Mouse (Mus musculus): ENCODE results near the gene Tmem62. TPM values are rescaled to one million over a fixed set of nuclear protein-coding genes. Genes with fewer than 3 reads are reported as not detected.

The Tmem62 gene
- 6.1 and 6.5 TPM in 2 replicates for polyA plus RNA-seq (2014; fragmentation: Nextera tagmentation; extraction: Ambion mirVana)

DNA sequence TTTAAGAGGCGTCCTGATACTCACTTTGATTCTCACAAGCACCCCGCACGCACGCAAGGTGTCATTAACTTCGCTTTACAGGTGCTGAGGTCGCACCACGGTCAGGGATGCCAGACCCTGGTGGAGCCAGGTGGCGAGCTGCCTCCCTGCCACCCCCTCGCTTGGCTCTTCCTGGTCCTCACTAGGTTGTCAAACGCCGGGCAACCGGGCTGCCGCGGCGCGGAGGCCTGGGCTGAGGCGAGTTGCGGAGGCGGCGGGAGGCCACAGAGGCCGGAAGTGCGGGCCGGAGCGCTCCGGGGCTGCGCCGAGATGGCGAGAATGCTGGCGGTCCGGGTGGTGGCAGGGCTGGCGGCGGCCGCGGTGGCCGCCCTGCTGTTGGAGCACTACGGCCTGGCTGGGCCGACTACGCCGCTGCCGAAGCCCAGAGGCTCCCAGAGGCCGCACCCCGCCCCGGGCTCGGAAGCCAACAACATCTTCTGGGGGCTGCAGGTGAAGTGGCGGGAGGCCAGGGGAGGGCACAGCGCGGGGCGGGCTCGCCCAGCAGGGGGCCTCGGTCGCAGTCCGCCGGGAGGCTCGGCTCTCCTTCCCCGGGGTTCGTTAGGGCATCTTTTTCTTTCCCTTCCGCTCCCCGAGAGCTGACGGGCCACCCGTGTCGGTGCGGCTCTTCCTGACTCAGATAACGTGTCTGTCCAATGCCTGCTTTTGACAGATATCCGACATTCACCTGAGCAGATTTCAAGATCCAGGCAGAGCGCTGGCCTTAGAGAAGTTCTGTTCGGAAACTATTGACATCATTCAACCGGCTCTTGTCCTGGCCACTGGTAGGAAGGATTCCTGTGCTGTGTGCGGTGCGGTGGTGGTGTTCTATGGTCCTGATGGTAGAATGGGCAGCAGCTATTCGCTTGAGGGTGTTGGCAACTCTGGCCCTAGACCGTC is at the start of gene Tmem62:
Gene Tmem62, plus strand, starts transcription at position 28 of the 936 bp plus-strand sequence.
- H3K4me3 ChIP-seq (ENCODE audit: low read length): peak within 1 kb of the TSS; percentile 80
- WGBS: under 1% methylated on average over 56 of the region's 71 CpGs

GRCm38 (mm10) chr2:120933038-120933437 is 43.8 kb upstream of the Tmem62 start:
- H3K4me1 ChIP-seq (ENCODE audit: control insufficient read depth, insufficient read depth, low read length): no peaks in the 10 kb centered on the region
- H3K27ac ChIP-seq (ENCODE audit: low read depth, low read length): no peak overlapping the region
- no peak overlapping the region for H3K4me2 ChIP-seq (replicated peaks; ENCODE audit: low read depth, low read length)
- H3K27me3 ChIP-seq (ENCODE audit: control insufficient read depth, insufficient read depth, low read length): no peaks in the 10 kb centered on the region
- peaks cover 58% of the 10 kb centered on the region for H3K36me3 ChIP-seq (ENCODE audit: control insufficient read depth, insufficient read depth, low read length)
- H3K4me3 ChIP-seq (ENCODE audit: low read length): no peak overlapping the region
- no peaks in the 10 kb centered on the region for H3K9me3 ChIP-seq (ENCODE audit: control insufficient read depth, low read length)
- 97% methylated on average over 3 of the region's 3 CpGs for WGBS
- no peak for ATAC-seq (ENCODE audit: low FRiP score, low TSS enrichment)
- no peak overlapping the region for H3K9ac ChIP-seq (ENCODE audit: low read depth, low read length)

More for the DNA sequence above, at the start of gene Tmem62:
- Histone ChIP-seq H3K4me2 (replicated peaks; ENCODE audit: low read depth, low read length) (peak within 1 kb of the TSS; percentile 97), H3K4me1 (ENCODE audit: control insufficient read depth, insufficient read depth, low read length) (no peaks in the 10 kb centered on the region), H3K9ac (ENCODE audit: low read depth, low read length) (peak within 1 kb of the TSS; percentile 79), H3K27me3 (ENCODE audit: control insufficient read depth, insufficient read depth, low read length) (no peaks in the 10 kb centered on the region), H3K27ac (ENCODE audit: low read depth, low read length) (peak within 1 kb of the TSS; percentile 59; the same call in 1 of the 2 replicates), H3K9me3 (ENCODE audit: control insufficient read depth, low read length) (no peaks in the 10 kb centered on the region), H3K36me3 (ENCODE audit: control insufficient read depth, insufficient read depth, low read length) (no peaks in the 10 kb centered on the region)
- peak; percentile 82 for ATAC-seq (ENCODE audit: low FRiP score, low TSS enrichment)

DNA sequence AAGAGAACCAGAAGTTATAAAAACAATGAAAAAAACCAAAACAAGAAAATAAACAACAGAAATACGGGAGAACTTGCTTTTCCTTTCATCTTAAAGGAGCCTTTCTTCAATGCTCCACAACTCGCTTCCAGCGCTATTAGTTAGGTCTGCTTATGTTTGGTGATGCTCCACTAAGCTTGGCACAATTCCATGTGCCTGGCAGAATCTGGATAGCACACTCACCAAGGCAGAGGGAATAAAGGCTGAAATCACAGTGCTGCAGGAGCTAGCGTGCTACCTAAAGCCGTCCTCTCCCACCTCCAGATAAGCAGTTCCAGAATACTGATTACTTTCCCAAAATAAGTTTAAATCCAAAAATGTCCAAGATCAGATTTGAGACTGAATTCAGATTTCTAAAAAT is 25.6 kb upstream of the Tmem62 start:
- WGBS: 89% methylated on average over 5 of the region's 5 CpGs
- H3K36me3 ChIP-seq (ENCODE audit: control insufficient read depth, insufficient read depth, low read length): peaks cover 52% of the 10 kb centered on the region

GRCm38 (mm10) chr2:120952176-120952938 is 24.5 kb upstream of the Tmem62 start:
- no peaks in the 10 kb centered on the region for H3K4me1 ChIP-seq (ENCODE audit: control insufficient read depth, insufficient read depth, low read length)
- H3K27me3 ChIP-seq (ENCODE audit: control insufficient read depth, insufficient read depth, low read length): no peaks in the 10 kb centered on the region
- H3K9ac ChIP-seq (ENCODE audit: low read depth, low read length): no peak overlapping the region
- H3K36me3 ChIP-seq (ENCODE audit: control insufficient read depth, insufficient read depth, low read length): peaks cover 42% of the 10 kb centered on the region
- no peaks in the 10 kb centered on the region for H3K9me3 ChIP-seq (ENCODE audit: control insufficient read depth, low read length)
- H3K4me2 ChIP-seq (replicated peaks; ENCODE audit: low read depth, low read length): no peak overlapping the region
- WGBS: 67% methylated on average over 2 of the region's 2 CpGs
- H3K27ac ChIP-seq (ENCODE audit: low read depth, low read length): no peak overlapping the region
- no peak overlapping the region for H3K4me3 ChIP-seq (ENCODE audit: low read length)
- ATAC-seq (ENCODE audit: low FRiP score, low TSS enrichment): no peak

More for the DNA sequence above, 25.6 kb upstream of the Tmem62 start:
- ATAC-seq (ENCODE audit: low FRiP score, low TSS enrichment): no peak
- H3K9ac ChIP-seq (ENCODE audit: low read depth, low read length): no peak overlapping the region
- no peaks in the 10 kb centered on the region for H3K4me1 ChIP-seq (ENCODE audit: control insufficient read depth, insufficient read depth, low read length)
- H3K27ac ChIP-seq (ENCODE audit: low read depth, low read length): no peak overlapping the region
- H3K4me2 ChIP-seq (replicated peaks; ENCODE audit: low read depth, low read length): no peak overlapping the region
- no peak overlapping the region for H3K4me3 ChIP-seq (ENCODE audit: low read length)
- no peaks in the 10 kb centered on the region for H3K9me3 ChIP-seq (ENCODE audit: control insufficient read depth, low read length)
- H3K27me3 ChIP-seq (ENCODE audit: control insufficient read depth, insufficient read depth, low read length): no peaks in the 10 kb centered on the region

DNA sequence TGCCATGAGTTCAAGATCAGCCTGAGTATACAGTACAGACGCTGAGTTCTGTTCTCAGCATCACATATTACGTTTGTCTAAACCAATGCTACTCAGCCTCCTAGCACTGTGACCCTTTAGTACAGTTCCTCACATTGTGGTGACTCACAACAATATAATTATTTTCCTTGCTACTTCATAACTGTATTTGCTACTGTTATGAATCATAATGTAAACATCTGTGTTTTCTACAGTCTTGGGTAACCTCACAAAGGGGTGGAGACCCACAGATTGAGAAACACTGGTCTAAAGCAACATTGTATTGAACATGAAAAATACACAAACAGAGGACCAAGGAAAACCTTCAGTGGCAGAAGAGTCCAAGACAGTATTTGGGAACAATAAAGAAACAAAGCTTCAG is 17.5 kb upstream of the Tmem62 start:
- Histone ChIP-seq H3K4me3 (ENCODE audit: low read length) (no peak overlapping the region), H3K36me3 (ENCODE audit: control insufficient read depth, insufficient read depth, low read length) (peaks cover 29% of the 10 kb centered on the region; the same call in 1 of the 2 replicates), H3K27me3 (ENCODE audit: control insufficient read depth, insufficient read depth, low read length) (no peaks in the 10 kb centered on the region), H3K27ac (ENCODE audit: low read depth, low read length) (no peak overlapping the region), H3K9ac (ENCODE audit: low read depth, low read length) (no peak overlapping the region), H3K9me3 (ENCODE audit: control insufficient read depth, low read length) (no peaks in the 10 kb centered on the region), H3K4me2 (replicated peaks; ENCODE audit: low read depth, low read length) (no peak overlapping the region), H3K4me1 (ENCODE audit: control insufficient read depth, insufficient read depth, low read length) (no peaks in the 10 kb centered on the region)
- no peak for ATAC-seq (ENCODE audit: low FRiP score, low TSS enrichment)
- 93% methylated on average over 2 of the region's 2 CpGs for WGBS

GRCm38 (mm10) chr2:120959827-120960226 is 17.0 kb upstream of the Tmem62 start:
- H3K4me3 ChIP-seq (ENCODE audit: low read length): no peak overlapping the region
- H3K4me1 ChIP-seq (ENCODE audit: control insufficient read depth, insufficient read depth, low read length): no peaks in the 10 kb centered on the region
- H3K27me3 ChIP-seq (ENCODE audit: control insufficient read depth, insufficient read depth, low read length): no peaks in the 10 kb centered on the region
- 95% methylated on average over 5 of the region's 5 CpGs for WGBS
- no peak for ATAC-seq (ENCODE audit: low FRiP score, low TSS enrichment)
- H3K9ac ChIP-seq (ENCODE audit: low read depth, low read length): no peak overlapping the region
- H3K4me2 ChIP-seq (replicated peaks; ENCODE audit: low read depth, low read length): no peak overlapping the region
- H3K27ac ChIP-seq (ENCODE audit: low read depth, low read length): no peak overlapping the region
- peaks cover 24% of the 10 kb centered on the region; the same call in 1 of the 2 replicates for H3K36me3 ChIP-seq (ENCODE audit: control insufficient read depth, insufficient read depth, low read length)
- no peaks in the 10 kb centered on the region for H3K9me3 ChIP-seq (ENCODE audit: control insufficient read depth, low read length)

GRCm38 (mm10) chr2:120960261-120960660 is 16.6 kb upstream of the Tmem62 start:
- Histone ChIP-seq H3K9me3 (ENCODE audit: control insufficient read depth, low read length) (no peaks in the 10 kb centered on the region), H3K4me1 (ENCODE audit: control insufficient read depth, insufficient read depth, low read length) (no peaks in the 10 kb centered on the region)
- no peak for ATAC-seq (ENCODE audit: low FRiP score, low TSS enrichment)

DNA sequence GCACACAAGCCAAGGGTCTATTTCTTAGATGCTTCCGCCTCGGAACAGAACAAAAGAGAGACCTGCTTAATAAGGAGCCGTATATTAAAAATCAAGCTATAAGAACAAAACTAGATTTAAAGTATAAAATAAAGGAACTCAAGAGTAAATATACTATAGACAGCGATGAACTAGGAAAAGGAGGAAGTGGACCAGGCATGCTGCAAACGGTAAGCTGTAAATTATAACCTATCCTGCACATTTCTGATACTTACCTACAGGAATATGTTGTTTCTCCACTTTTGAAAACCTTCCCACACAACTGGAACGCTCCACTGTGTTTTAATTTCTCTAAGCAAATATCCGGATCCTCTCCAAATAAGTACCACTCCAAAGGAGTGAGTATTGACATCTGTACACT is 13.7 kb upstream of the Tmem62 start:
- Histone ChIP-seq H3K9me3 (ENCODE audit: control insufficient read depth, low read length) (no peaks in the 10 kb centered on the region), H3K4me2 (replicated peaks; ENCODE audit: low read depth, low read length) (no peak overlapping the region), H3K27me3 (ENCODE audit: control insufficient read depth, insufficient read depth, low read length) (no peaks in the 10 kb centered on the region), H3K27ac (ENCODE audit: low read depth, low read length) (no peak overlapping the region), H3K9ac (ENCODE audit: low read depth, low read length) (no peak overlapping the region), H3K36me3 (ENCODE audit: control insufficient read depth, insufficient read depth, low read length) (peaks cover 24% of the 10 kb centered on the region; the same call in 1 of the 2 replicates), H3K4me1 (ENCODE audit: control insufficient read depth, insufficient read depth, low read length) (no peaks in the 10 kb centered on the region), H3K4me3 (ENCODE audit: low read length) (no peak overlapping the region)
- ATAC-seq (ENCODE audit: low FRiP score, low TSS enrichment): no peak
- 93% methylated on average over 7 of the region's 7 CpGs for WGBS

More at GRCm38 (mm10) chr2:120960261-120960660, 16.6 kb upstream of the Tmem62 start:
- no peaks in the 10 kb centered on the region for H3K27me3 ChIP-seq (ENCODE audit: control insufficient read depth, insufficient read depth, low read length)
- H3K4me2 ChIP-seq (replicated peaks; ENCODE audit: low read depth, low read length): no peak overlapping the region
- H3K4me3 ChIP-seq (ENCODE audit: low read length): no peak overlapping the region
- 98% methylated on average over 1 of the region's 1 CpGs for WGBS
- no peak overlapping the region for H3K27ac ChIP-seq (ENCODE audit: low read depth, low read length)
- H3K36me3 ChIP-seq (ENCODE audit: control insufficient read depth, insufficient read depth, low read length): peaks cover 24% of the 10 kb centered on the region; the same call in 1 of the 2 replicates
- H3K9ac ChIP-seq (ENCODE audit: low read depth, low read length): no peak overlapping the region
